Mouse (Mus musculus): ENCODE data around the gene Sacs. TPM values are rescaled to one million over a fixed set of nuclear protein-coding genes. Genes with fewer than 3 reads are reported as not detected.

Sacs gene
- polyA plus RNA-seq, 1 experiment: 13.3 TPM

DNA sequence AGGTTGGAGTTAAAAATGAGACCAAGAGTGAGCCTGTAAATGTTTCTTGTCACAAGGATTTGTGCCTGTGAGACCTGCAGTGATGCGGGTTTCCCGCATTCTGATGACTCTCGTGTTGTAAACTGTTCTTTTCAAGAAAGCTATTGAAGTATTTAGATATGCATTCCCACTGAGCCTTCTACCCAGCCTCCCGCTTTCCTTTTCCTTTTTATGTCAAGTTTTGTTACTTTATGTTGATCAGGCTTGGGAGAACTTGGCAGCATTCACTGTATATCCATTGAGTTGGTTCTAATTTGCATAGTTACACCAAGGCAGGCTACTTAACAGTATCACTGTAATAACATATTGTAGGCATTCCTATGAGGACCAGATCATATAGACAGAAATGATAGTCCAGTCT is 56.2 kb downstream of the Sacs start:
- no peak overlapping the region for H3K4me3 ChIP-seq (ENCODE audit: low read depth, low read length)
- TF ChIP-seq CTCF (IDR thresholded peaks at IDR 0.05; ENCODE audit: low read depth, low read length): no peak
- TF ChIP-seq POLR2A (IDR thresholded peaks at IDR 0.05; ENCODE audit: insufficient read depth, low read length): no peak
- TF ChIP-seq EP300 (IDR thresholded peaks at IDR 0.05; ENCODE audit: insufficient read depth, low read depth, low read length): no peak
- no peaks in the 10 kb centered on the region for H3K9me3 ChIP-seq (replicated peaks; ENCODE audit: control insufficient read depth, insufficient read depth, low read length, poor library complexity, severe bottlenecking)
- peaks cover 13% of the 10 kb centered on the region for H3K36me3 ChIP-seq (ENCODE audit: control insufficient read depth, insufficient read depth, low read length, poor library complexity, severe bottlenecking)
- H3K4me1 ChIP-seq (ENCODE audit: control insufficient read depth, insufficient read depth, low read length): no peaks in the 10 kb centered on the region
- no peak overlapping the region for H3K9ac ChIP-seq (ENCODE audit: low read depth, poor library complexity, severe bottlenecking)
- no peaks in the 10 kb centered on the region; the same call in 1 of the 2 replicates for H3K27me3 ChIP-seq (ENCODE audit: control insufficient read depth, insufficient read depth, low read length, poor library complexity, severe bottlenecking)
- H3K27ac ChIP-seq (ENCODE audit: insufficient read depth, low read length): no peak overlapping the region

DNA sequence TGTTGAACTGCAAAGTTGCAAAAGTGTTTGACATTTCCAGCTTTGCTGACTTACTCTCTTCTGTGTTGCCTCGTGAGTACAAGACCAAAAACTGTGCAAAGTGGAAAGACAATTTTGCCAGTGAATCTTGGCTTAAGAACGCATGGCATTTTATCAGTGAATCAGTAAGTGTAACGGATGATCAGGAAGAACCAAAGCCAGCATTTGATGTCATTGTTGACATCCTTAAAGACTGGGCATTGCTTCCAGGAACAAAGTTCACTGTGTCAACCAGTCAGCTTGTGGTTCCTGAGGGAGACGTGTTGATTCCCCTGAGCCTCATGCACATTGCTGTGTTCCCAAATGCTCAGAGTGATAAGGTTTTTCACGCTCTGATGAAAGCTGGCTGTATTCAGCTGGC is 71.9 kb downstream of the Sacs start:
- no peak overlapping the region for H3K9ac ChIP-seq (ENCODE audit: low read depth, poor library complexity, severe bottlenecking)
- H3K27ac ChIP-seq (ENCODE audit: insufficient read depth, low read length): no peak overlapping the region
- no peaks in the 10 kb centered on the region for H3K4me1 ChIP-seq (ENCODE audit: control insufficient read depth, insufficient read depth, low read length)
- no peaks in the 10 kb centered on the region; the same call in 1 of the 2 replicates for H3K9me3 ChIP-seq (replicated peaks; ENCODE audit: control insufficient read depth, insufficient read depth, low read length, poor library complexity, severe bottlenecking)
- H3K4me3 ChIP-seq (ENCODE audit: low read depth, low read length): no peak overlapping the region
- H3K27me3 ChIP-seq (ENCODE audit: control insufficient read depth, insufficient read depth, low read length, poor library complexity, severe bottlenecking): no peaks in the 10 kb centered on the region
- no peaks in the 10 kb centered on the region; the same call in 1 of the 2 replicates for H3K36me3 ChIP-seq (ENCODE audit: control insufficient read depth, insufficient read depth, low read length, poor library complexity, severe bottlenecking)
- TF ChIP-seq POLR2A (IDR thresholded peaks at IDR 0.05; ENCODE audit: insufficient read depth, low read length): no peak
- no peak for TF ChIP-seq EP300 (IDR thresholded peaks at IDR 0.05; ENCODE audit: insufficient read depth, low read depth, low read length)
- TF ChIP-seq CTCF (IDR thresholded peaks at IDR 0.05; ENCODE audit: low read depth, low read length): no peak

DNA sequence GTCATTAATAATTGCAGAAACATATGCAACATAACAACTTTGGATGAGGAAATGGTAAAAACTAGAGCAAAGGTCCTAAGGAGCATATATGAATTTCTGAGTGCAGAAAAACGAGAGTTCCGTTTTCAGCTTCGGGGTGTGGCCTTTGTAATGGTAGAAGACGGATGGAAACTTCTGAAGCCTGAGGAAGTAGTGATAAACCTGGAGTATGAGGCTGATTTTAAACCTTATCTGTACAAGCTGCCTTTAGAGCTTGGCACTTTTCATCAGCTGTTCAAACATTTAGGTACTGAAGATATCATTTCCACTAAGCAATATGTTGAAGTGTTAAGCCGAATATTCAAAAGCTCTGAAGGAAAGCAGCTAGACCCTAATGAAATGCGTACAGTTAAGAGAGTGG is 73.5 kb downstream of the Sacs start:
- H3K9ac ChIP-seq (ENCODE audit: low read depth, poor library complexity, severe bottlenecking): no peak overlapping the region
- TF ChIP-seq EP300 (IDR thresholded peaks at IDR 0.05; ENCODE audit: insufficient read depth, low read depth, low read length) (no peak), POLR2A (IDR thresholded peaks at IDR 0.05; ENCODE audit: insufficient read depth, low read length) (no peak), CTCF (IDR thresholded peaks at IDR 0.05; ENCODE audit: low read depth, low read length) (no peak)
- no peaks in the 10 kb centered on the region for H3K36me3 ChIP-seq (ENCODE audit: control insufficient read depth, insufficient read depth, low read length, poor library complexity, severe bottlenecking)
- H3K4me3 ChIP-seq (ENCODE audit: low read depth, low read length): no peak overlapping the region
- no peaks in the 10 kb centered on the region for H3K9me3 ChIP-seq (replicated peaks; ENCODE audit: control insufficient read depth, insufficient read depth, low read length, poor library complexity, severe bottlenecking)
- no peaks in the 10 kb centered on the region for H3K4me1 ChIP-seq (ENCODE audit: control insufficient read depth, insufficient read depth, low read length)
- no peak overlapping the region for H3K27ac ChIP-seq (ENCODE audit: insufficient read depth, low read length)
- no peaks in the 10 kb centered on the region for H3K27me3 ChIP-seq (ENCODE audit: control insufficient read depth, insufficient read depth, low read length, poor library complexity, severe bottlenecking)

DNA sequence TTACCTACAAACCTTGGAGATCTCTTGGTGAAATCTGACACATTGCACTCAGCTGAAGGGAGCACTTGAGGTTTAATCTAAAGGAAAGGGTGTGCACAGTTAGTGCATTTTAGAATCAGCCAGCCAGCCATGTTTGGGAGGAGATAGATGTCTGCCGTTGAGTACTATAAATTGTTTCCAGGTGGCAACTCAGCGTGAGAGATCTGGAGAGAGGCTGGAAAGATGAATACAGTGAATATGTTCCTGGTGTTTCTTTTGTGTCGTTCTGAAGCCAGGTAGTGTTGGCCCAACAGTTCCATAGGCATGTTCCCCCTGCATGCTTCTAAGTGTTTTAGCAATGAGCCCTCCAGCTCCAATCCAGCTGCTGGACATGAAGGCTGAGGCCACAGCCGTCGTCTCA is 82.9 kb downstream of the Sacs start:
- no peak for TF ChIP-seq POLR2A (IDR thresholded peaks at IDR 0.05; ENCODE audit: insufficient read depth, low read length)
- TF ChIP-seq CTCF (IDR thresholded peaks at IDR 0.05; ENCODE audit: low read depth, low read length): no peak
- TF ChIP-seq EP300 (IDR thresholded peaks at IDR 0.05; ENCODE audit: insufficient read depth, low read depth, low read length): no peak
- no peak overlapping the region for H3K27ac ChIP-seq (ENCODE audit: insufficient read depth, low read length)
- H3K4me3 ChIP-seq (ENCODE audit: low read depth, low read length): no peak overlapping the region
- no peaks in the 10 kb centered on the region for H3K36me3 ChIP-seq (ENCODE audit: control insufficient read depth, insufficient read depth, low read length, poor library complexity, severe bottlenecking)
- H3K4me1 ChIP-seq (ENCODE audit: control insufficient read depth, insufficient read depth, low read length): no peaks in the 10 kb centered on the region
- no peaks in the 10 kb centered on the region for H3K27me3 ChIP-seq (ENCODE audit: control insufficient read depth, insufficient read depth, low read length, poor library complexity, severe bottlenecking)
- H3K9me3 ChIP-seq (replicated peaks; ENCODE audit: control insufficient read depth, insufficient read depth, low read length, poor library complexity, severe bottlenecking): no peaks in the 10 kb centered on the region; the same call in 1 of the 2 replicates
- no peak overlapping the region for H3K9ac ChIP-seq (ENCODE audit: low read depth, poor library complexity, severe bottlenecking)

DNA sequence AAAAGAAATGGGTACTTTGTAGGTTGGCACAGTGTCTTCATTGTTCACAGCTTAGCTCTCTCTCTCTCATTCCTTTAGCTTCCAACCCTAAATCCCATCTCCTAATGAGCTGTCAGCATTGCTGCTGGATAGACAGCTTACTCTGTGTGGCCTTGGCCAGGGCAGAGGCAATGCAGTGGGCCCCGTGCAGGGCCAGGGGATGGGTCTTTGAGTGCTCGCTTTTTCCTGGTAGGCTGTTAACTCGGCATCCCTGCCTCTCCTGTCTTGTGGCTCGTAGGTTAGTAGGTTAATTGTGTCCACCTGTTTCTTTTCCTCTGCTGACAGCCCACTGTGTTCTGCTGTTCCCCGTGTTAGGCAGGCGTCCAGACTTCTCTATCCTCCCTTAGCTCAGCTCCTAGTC is 84.2 kb downstream of the Sacs start:
- H3K9ac ChIP-seq (ENCODE audit: low read depth, poor library complexity, severe bottlenecking): no peak overlapping the region
- no peaks in the 10 kb centered on the region for H3K36me3 ChIP-seq (ENCODE audit: control insufficient read depth, insufficient read depth, low read length, poor library complexity, severe bottlenecking)
- no peak for TF ChIP-seq CTCF (IDR thresholded peaks at IDR 0.05; ENCODE audit: low read depth, low read length)
- no peak for TF ChIP-seq POLR2A (IDR thresholded peaks at IDR 0.05; ENCODE audit: insufficient read depth, low read length)
- TF ChIP-seq EP300 (IDR thresholded peaks at IDR 0.05; ENCODE audit: insufficient read depth, low read depth, low read length): no peak
- H3K4me3 ChIP-seq (ENCODE audit: low read depth, low read length): no peak overlapping the region
- H3K4me1 ChIP-seq (ENCODE audit: control insufficient read depth, insufficient read depth, low read length): no peaks in the 10 kb centered on the region
- no peak overlapping the region for H3K27ac ChIP-seq (ENCODE audit: insufficient read depth, low read length)
- H3K9me3 ChIP-seq (replicated peaks; ENCODE audit: control insufficient read depth, insufficient read depth, low read length, poor library complexity, severe bottlenecking): no peaks in the 10 kb centered on the region; the same call in 1 of the 2 replicates
- no peaks in the 10 kb centered on the region for H3K27me3 ChIP-seq (ENCODE audit: control insufficient read depth, insufficient read depth, low read length, poor library complexity, severe bottlenecking)

DNA sequence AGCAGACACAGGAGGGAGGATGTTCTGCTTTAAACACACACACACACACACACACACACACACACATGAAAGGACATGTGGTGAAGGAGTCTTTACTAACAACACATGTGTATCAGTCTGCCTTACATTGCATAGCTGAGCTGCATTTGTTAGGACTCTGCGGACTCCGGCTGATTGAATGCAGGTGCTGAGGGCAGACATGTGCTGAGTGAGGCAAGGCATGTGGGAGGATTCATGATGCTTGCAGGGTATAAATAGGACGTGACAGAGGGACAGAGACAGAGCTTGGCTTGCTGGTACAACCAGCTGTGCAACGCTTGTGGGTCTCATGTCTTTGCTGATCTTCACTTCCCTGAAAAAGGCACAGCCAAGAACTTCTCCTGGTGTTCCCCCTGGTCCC is 85.5 kb downstream of the Sacs start:
- H3K36me3 ChIP-seq (ENCODE audit: control insufficient read depth, insufficient read depth, low read length, poor library complexity, severe bottlenecking): no peaks in the 10 kb centered on the region
- H3K4me3 ChIP-seq (ENCODE audit: low read depth, low read length): no peak overlapping the region
- H3K9me3 ChIP-seq (replicated peaks; ENCODE audit: control insufficient read depth, insufficient read depth, low read length, poor library complexity, severe bottlenecking): no peaks in the 10 kb centered on the region; the same call in 1 of the 2 replicates
- no peak for TF ChIP-seq EP300 (IDR thresholded peaks at IDR 0.05; ENCODE audit: insufficient read depth, low read depth, low read length)
- no peak for TF ChIP-seq POLR2A (IDR thresholded peaks at IDR 0.05; ENCODE audit: insufficient read depth, low read length)
- TF ChIP-seq CTCF (IDR thresholded peaks at IDR 0.05; ENCODE audit: low read depth, low read length): no peak
- H3K9ac ChIP-seq (ENCODE audit: low read depth, poor library complexity, severe bottlenecking): no peak overlapping the region
- no peaks in the 10 kb centered on the region for H3K4me1 ChIP-seq (ENCODE audit: control insufficient read depth, insufficient read depth, low read length)
- no peaks in the 10 kb centered on the region for H3K27me3 ChIP-seq (ENCODE audit: control insufficient read depth, insufficient read depth, low read length, poor library complexity, severe bottlenecking)
- no peak overlapping the region for H3K27ac ChIP-seq (ENCODE audit: insufficient read depth, low read length)
